Mouse (Mus musculus) lung, embryonic 15.5 days (tissue): ENCODE results near the gene Cnmd. TPM values are rescaled to one million over a fixed set of nuclear protein-coding genes. Genes with fewer than 3 reads are reported as not detected.
A peak's percentile ranks its signal among the peaks of the same experiment; 100 is the strongest.

ENCODE experiments used
- ATAC-seq: fragments of 200-750 bp; cut with Nextera tagmentation; 2 replicates; pipeline ENCODE4 v1.8.0; 2017; ENCODE audit warnings: moderate number of reproducible peaks, borderline replicate concordance; ENCODE audit not compliant: low FRiP score, low TSS enrichment; ENCODE audit errors: extremely low read depth
- H3K27ac ChIP-seq: fragments of 300-500 bp; sonication (generic); 2 replicates; pipeline ENCODE4 v1.5.1; 2015; ENCODE audit warnings: moderate library complexity, mild to moderate bottlenecking, inconsistent platforms
- H3K27me3 ChIP-seq: fragments of 300-500 bp; sonication (generic); 2 replicates; pipeline ENCODE4 v1.6.1; 2015; ENCODE audit warnings: inconsistent platforms
- H3K36me3 ChIP-seq: fragments of 300-500 bp; sonication (generic); 2 replicates; pipeline ENCODE4 v1.6.1; 2015; ENCODE audit warnings: inconsistent platforms
- H3K4me1 ChIP-seq: fragments of 300-500 bp; sonication (generic); 2 replicates; pipeline ENCODE4 v1.6.1; 2015; ENCODE audit warnings: inconsistent platforms
- H3K4me2 ChIP-seq: fragments of 300-500 bp; sonication (generic); 2 replicates; pipeline ENCODE4 v1.6.1; 2015; ENCODE audit warnings: inconsistent platforms, mild to moderate bottlenecking, moderate library complexity
- H3K4me3 ChIP-seq: fragments of 300-500 bp; sonication (generic); 2 replicates; pipeline ENCODE4 v1.5.1; 2015; ENCODE audit warnings: mild to moderate bottlenecking, inconsistent platforms
- H3K9ac ChIP-seq: fragments of 300-500 bp; sonication (generic); 2 replicates; pipeline ENCODE4 v1.6.1; 2015; ENCODE audit warnings: inconsistent platforms
- H3K9me3 ChIP-seq: fragments of 300-500 bp; sonication (generic); 2 replicates; pipeline ENCODE4 v1.6.1; 2016; ENCODE audit warnings: inconsistent platforms
- WGBS: fragments of 180-500 bp; shearing (Covaris S2); methylation state at CpG from one replicate; pipeline ENCODE4 v1.1.7; 2015; 5-methylcytosine and 5-hydroxymethylcytosine counted together
- polyA plus RNA-seq: library from polyadenylated mRNA; unstranded; fragments of >200 nt; fragmentation: Nextera tagmentation; extraction: Ambion mirVana; gene quantifications from 2 replicates; pipeline ENCODE4 v1.2.1, GENCODE M21; 2015

Gene Cnmd
- polyA plus RNA-seq, 1 experiment from 2014 or later, result 11.5 TPM

DNA sequence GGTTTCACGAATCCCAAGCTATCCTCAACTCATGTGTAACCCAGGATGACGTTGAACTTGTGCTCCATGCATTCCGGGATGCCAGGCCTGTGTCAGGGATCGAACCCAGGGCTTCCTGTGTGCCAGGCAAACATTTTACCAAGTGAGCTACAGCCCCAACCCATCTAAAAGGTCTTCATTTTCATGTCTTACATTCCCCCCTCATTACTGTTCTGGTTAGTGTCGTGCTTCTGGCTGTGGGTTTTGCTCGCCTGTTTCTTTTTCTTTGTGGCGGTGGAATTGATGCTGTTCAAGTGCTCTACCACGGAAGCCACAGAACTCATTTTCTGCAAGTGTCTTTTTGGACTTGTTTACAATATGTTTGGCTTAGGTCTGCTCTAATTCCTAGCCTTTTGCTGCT is 71.1 kb downstream of the Cnmd start:
- Histone ChIP-seq H3K9ac (no peak overlapping the region), H3K4me2 (no peak overlapping the region), H3K9me3 (no peaks in the 10 kb centered on the region), H3K4me1 (peaks cover 13% of the 10 kb centered on the region), H3K27ac (no peak overlapping the region), H3K27me3 (no peaks in the 10 kb centered on the region), H3K36me3 (peaks cover 4% of the 10 kb centered on the region; the same call in 1 of the 2 replicates), H3K4me3 (no peak overlapping the region)
- WGBS, result 93% methylated on average over 8 of the region's 8 CpGs
- ATAC-seq, result no peak

- Histone ChIP-seq H3K27ac (no peak overlapping the region), H3K36me3 (no peaks in the 10 kb centered on the region; the same call in 1 of the 2 replicates), H3K9ac (no peak overlapping the region), H3K27me3 (no peaks in the 10 kb centered on the region), H3K4me3 (no peak overlapping the region), H3K4me1 (peaks cover 13% of the 10 kb centered on the region), H3K9me3 (no peaks in the 10 kb centered on the region), H3K4me2 (no peak overlapping the region; the same call in 1 of the 2 replicates)
- ATAC-seq, result no peak
- WGBS, result 86% methylated on average over 6 of the region's 6 CpGs
These were observed 72.6 kb downstream of the Cnmd start for GRCm38 (mm10) chr14:79589401-79589800.

- no peak for ATAC-seq
- Histone ChIP-seq H3K4me1 (peaks cover 13% of the 10 kb centered on the region), H3K9ac (peak overlapping the region; percentile 60), H3K9me3 (no peaks in the 10 kb centered on the region), H3K36me3 (no peaks in the 10 kb centered on the region; the same call in 1 of the 2 replicates), H3K4me3 (peak overlapping the region; percentile 66), H3K27ac (no peak overlapping the region), H3K4me2 (peak overlapping the region; percentile 64), H3K27me3 (no peaks in the 10 kb centered on the region)
- 76% methylated on average over 9 of the region's 9 CpGs for WGBS
These were observed 73.4 kb downstream of the Cnmd start for GRCm38 (mm10) chr14:79588534-79588951.

GRCm38 (mm10) chr14:79587852-79588229 is 74.1 kb downstream of the Cnmd start:
- peak overlapping the region; percentile 64 for H3K4me2 ChIP-seq
- peaks cover 13% of the 10 kb centered on the region for H3K4me1 ChIP-seq
- H3K9ac ChIP-seq, result peak overlapping the region; percentile 60
- ATAC-seq, result peak; percentile 16; the same call in 1 of the 2 replicates
- H3K27me3 ChIP-seq, result no peaks in the 10 kb centered on the region
- H3K27ac ChIP-seq, result peak overlapping the region; percentile 95
- H3K9me3 ChIP-seq, result no peaks in the 10 kb centered on the region
- H3K4me3 ChIP-seq, result peak overlapping the region; percentile 66
- 3% methylated on average over 9 of the region's 9 CpGs for WGBS
- no peaks in the 10 kb centered on the region; the same call in 1 of the 2 replicates for H3K36me3 ChIP-seq

Other genes starting within 250 kb of the Cnmd start
- 11.8 and 12.7 TPM in 2 replicates for gene Kbtbd7, start 235.7 kb downstream of the Cnmd start, polyA plus RNA-seq
- gene Kbtbd6, start 210.3 kb downstream of the Cnmd start, polyA plus RNA-seq, result 3.8 and 4.6 TPM in 2 replicates
- gene Elf1, start 181.0 kb downstream of the Cnmd start, polyA plus RNA-seq, result 17.5 and 18.8 TPM in 2 replicates
- 38.0 and 40.0 TPM in 2 replicates for gene Wbp4, start 180.7 kb downstream of the Cnmd start, polyA plus RNA-seq
- gene Sugt1, start 74.5 kb downstream of the Cnmd start, polyA plus RNA-seq, result 127 and 136 TPM in 2 replicates
- 0.11 and 0.18 TPM in 2 replicates for gene Pcdh8, start 109.1 kb upstream of the Cnmd start, polyA plus RNA-seq